Mouse (Mus musculus): ENCODE measurements around the gene Stom. TPM values are rescaled to one million over a fixed set of nuclear protein-coding genes. Genes with fewer than 3 reads are reported as not detected.

Stom gene
- total RNA-seq, 1 experiment, result 11.6 TPM

- in situ Hi-C loops (cut with MboI; ENCODE audit: low sequenced_read_pairs in 2 of 2, unreplicated experiment in 2 of 2), result no loop called here
- H3K4me3 ChIP-seq (ENCODE audit: insufficient read depth in 1 of 2, low read depth in 1 of 2, low read length in 2 of 2, poor library complexity in 1 of 2, severe bottlenecking in 1 of 2), result no peak overlapping the region
- TF ChIP-seq HCFC1 (IDR thresholded peaks at IDR 0.05; ENCODE audit: borderline replicate concordance, insufficient read depth, low read length), result no peak
- H3K36me3 ChIP-seq (ENCODE audit: control insufficient read depth, insufficient read depth, low read length, poor library complexity, severe bottlenecking), result no peaks in the 10 kb centered on the region; the same call in 1 of the 2 replicates
- no peak overlapping the region for H3K9ac ChIP-seq (ENCODE audit: insufficient read depth, low read depth, low read length, poor library complexity, severe bottlenecking)
- no peak overlapping the region for H3K27ac ChIP-seq (ENCODE audit: insufficient read depth, low read depth, low read length, poor library complexity, severe bottlenecking)
- no peak for DNase-seq (ENCODE audit: low read depth, low spot score)
- H3K4me1 ChIP-seq (ENCODE audit: control insufficient read depth in 2 of 2, insufficient read depth in 2 of 2, low read length in 2 of 2, poor library complexity in 1 of 2), result 0 out of 4 replicates have a peak, but pooled peaks cover 0 to 2% of the 10 kb centered on the region in 2 experiments
- no peaks in the 10 kb centered on the region for H3K9me3 ChIP-seq (ENCODE audit: control insufficient read depth, insufficient read depth, low read depth, low read length)
Measured at GRCm38 (mm10) chr2:35318405-35318804, 18.4 kb downstream of the Stom start.

- no peak for DNase-seq (ENCODE audit: low read depth, low spot score)
- in situ Hi-C loops (cut with MboI; ENCODE audit: low sequenced_read_pairs in 2 of 2, unreplicated experiment in 2 of 2), result no loop called here
- H3K27ac ChIP-seq (ENCODE audit: insufficient read depth, low read depth, low read length, poor library complexity, severe bottlenecking), result no peak overlapping the region
- H3K9ac ChIP-seq (ENCODE audit: insufficient read depth, low read depth, low read length, poor library complexity, severe bottlenecking), result no peak overlapping the region
- 0 out of 4 replicates have a peak, but pooled peaks cover 0 to 2% of the 10 kb centered on the region in 2 experiments for H3K4me1 ChIP-seq (ENCODE audit: control insufficient read depth in 2 of 2, insufficient read depth in 2 of 2, low read length in 2 of 2, poor library complexity in 1 of 2)
- H3K36me3 ChIP-seq (ENCODE audit: control insufficient read depth, insufficient read depth, low read length, poor library complexity, severe bottlenecking), result no peaks in the 10 kb centered on the region; the same call in 1 of the 2 replicates
- no peaks in the 10 kb centered on the region for H3K9me3 ChIP-seq (ENCODE audit: control insufficient read depth, insufficient read depth, low read depth, low read length)
- no peak for TF ChIP-seq ZNF384 (IDR thresholded peaks at IDR 0.05; ENCODE audit: low read depth, low read length)
- no peak for TF ChIP-seq ZC3H11A (IDR thresholded peaks at IDR 0.05; ENCODE audit: borderline replicate concordance, low read depth, low read length)
- no peak for TF ChIP-seq CHD2 (IDR thresholded peaks at IDR 0.05; ENCODE audit: low read depth, low read length)
- TF ChIP-seq HCFC1 (IDR thresholded peaks at IDR 0.05; ENCODE audit: borderline replicate concordance, insufficient read depth, low read length), result no peak
- TF ChIP-seq MAFK (IDR thresholded peaks at IDR 0.05; ENCODE audit: insufficient read depth, low read depth, low read length), result no peak
- no peak overlapping the region for H3K4me3 ChIP-seq (ENCODE audit: insufficient read depth in 1 of 2, low read depth in 1 of 2, low read length in 2 of 2, poor library complexity in 1 of 2, severe bottlenecking in 1 of 2)
Measured at GRCm38 (mm10) chr2:35317604-35318003, 19.2 kb downstream of the Stom start.

- in situ Hi-C loops (cut with MboI; ENCODE audit: low sequenced_read_pairs in 2 of 2, unreplicated experiment in 2 of 2), result no loop called here
- H3K27ac ChIP-seq (ENCODE audit: insufficient read depth, low read depth, low read length, poor library complexity, severe bottlenecking), result no peak overlapping the region
- no peaks in the 10 kb centered on the region for H3K36me3 ChIP-seq (ENCODE audit: control insufficient read depth, insufficient read depth, low read length, poor library complexity, severe bottlenecking)
- no peak overlapping the region for H3K4me3 ChIP-seq (ENCODE audit: insufficient read depth in 1 of 2, low read depth in 1 of 2, low read length in 2 of 2, poor library complexity in 1 of 2, severe bottlenecking in 1 of 2)
- DNase-seq (ENCODE audit: low read depth, low spot score), result no peak
- H3K4me1 ChIP-seq (ENCODE audit: control insufficient read depth in 2 of 2, insufficient read depth in 2 of 2, low read length in 2 of 2, poor library complexity in 1 of 2), result no peaks in the 10 kb centered on the region
- no peak overlapping the region for H3K9ac ChIP-seq (ENCODE audit: insufficient read depth, low read depth, low read length, poor library complexity, severe bottlenecking)
- no peak for TF ChIP-seq CHD2 (IDR thresholded peaks at IDR 0.05; ENCODE audit: low read depth, low read length)
- no peak for TF ChIP-seq ZNF384 (IDR thresholded peaks at IDR 0.05; ENCODE audit: low read depth, low read length)
- TF ChIP-seq HCFC1 (IDR thresholded peaks at IDR 0.05; ENCODE audit: borderline replicate concordance, insufficient read depth, low read length), result no peak
- no peak for TF ChIP-seq MAFK (IDR thresholded peaks at IDR 0.05; ENCODE audit: insufficient read depth, low read depth, low read length)
- TF ChIP-seq ZC3H11A (IDR thresholded peaks at IDR 0.05; ENCODE audit: borderline replicate concordance, low read depth, low read length), result no peak
- no peaks in the 10 kb centered on the region for H3K9me3 ChIP-seq (ENCODE audit: control insufficient read depth, insufficient read depth, low read depth, low read length)
Measured at GRCm38 (mm10) chr2:35314300-35314699, 22.5 kb downstream of the Stom start.

GRCm38 (mm10) chr2:35309906-35310493, 26.8 kb downstream of the Stom start:
- in situ Hi-C loops (cut with MboI; ENCODE audit: low sequenced_read_pairs in 2 of 2, unreplicated experiment in 2 of 2), result no loop called here
- TF ChIP-seq MAFK (IDR thresholded peaks at IDR 0.05; ENCODE audit: insufficient read depth, low read depth, low read length) (no peak), ZC3H11A (IDR thresholded peaks at IDR 0.05; ENCODE audit: borderline replicate concordance, low read depth, low read length) (no peak), CHD2 (IDR thresholded peaks at IDR 0.05; ENCODE audit: low read depth, low read length) (no peak), HCFC1 (IDR thresholded peaks at IDR 0.05; ENCODE audit: borderline replicate concordance, insufficient read depth, low read length) (no peak), ZNF384 (IDR thresholded peaks at IDR 0.05; ENCODE audit: low read depth, low read length) (no peak)

GRCm38 (mm10) chr2:35308166-35308565, 28.6 kb downstream of the Stom start:
- in situ Hi-C loops (cut with MboI; ENCODE audit: low sequenced_read_pairs in 2 of 2, unreplicated experiment in 2 of 2), result no loop called here
- no peak for TF ChIP-seq MAFK (IDR thresholded peaks at IDR 0.05; ENCODE audit: insufficient read depth, low read depth, low read length)
- no peak for TF ChIP-seq HCFC1 (IDR thresholded peaks at IDR 0.05; ENCODE audit: borderline replicate concordance, insufficient read depth, low read length)
- TF ChIP-seq CHD2 (IDR thresholded peaks at IDR 0.05; ENCODE audit: low read depth, low read length), result no peak
- TF ChIP-seq ZNF384 (IDR thresholded peaks at IDR 0.05; ENCODE audit: low read depth, low read length), result no peak
- no peak for TF ChIP-seq ZC3H11A (IDR thresholded peaks at IDR 0.05; ENCODE audit: borderline replicate concordance, low read depth, low read length)
- no peaks in the 10 kb centered on the region for H3K36me3 ChIP-seq (ENCODE audit: control insufficient read depth, insufficient read depth, low read length, poor library complexity, severe bottlenecking)
- no peaks in the 10 kb centered on the region for H3K9me3 ChIP-seq (ENCODE audit: control insufficient read depth, insufficient read depth, low read depth, low read length)
- no peak for DNase-seq (ENCODE audit: low read depth, low spot score)
- H3K4me1 ChIP-seq (ENCODE audit: control insufficient read depth in 2 of 2, insufficient read depth in 2 of 2, low read length in 2 of 2, poor library complexity in 1 of 2), result no peaks in the 10 kb centered on the region
- no peak overlapping the region for H3K9ac ChIP-seq (ENCODE audit: insufficient read depth, low read depth, low read length, poor library complexity, severe bottlenecking)
- no peak overlapping the region for H3K27ac ChIP-seq (ENCODE audit: insufficient read depth, low read depth, low read length, poor library complexity, severe bottlenecking)
- H3K4me3 ChIP-seq (ENCODE audit: insufficient read depth in 1 of 2, low read depth in 1 of 2, low read length in 2 of 2, poor library complexity in 1 of 2, severe bottlenecking in 1 of 2), result no peak overlapping the region

More at GRCm38 (mm10) chr2:35309906-35310493, 26.8 kb downstream of the Stom start:
- Histone ChIP-seq H3K4me1 (ENCODE audit: control insufficient read depth in 2 of 2, insufficient read depth in 2 of 2, low read length in 2 of 2, poor library complexity in 1 of 2) (no peaks in the 10 kb centered on the region), H3K9me3 (ENCODE audit: control insufficient read depth, insufficient read depth, low read depth, low read length) (no peaks in the 10 kb centered on the region), H3K9ac (ENCODE audit: insufficient read depth, low read depth, low read length, poor library complexity, severe bottlenecking) (no peak overlapping the region), H3K36me3 (ENCODE audit: control insufficient read depth, insufficient read depth, low read length, poor library complexity, severe bottlenecking) (no peaks in the 10 kb centered on the region), H3K4me3 (ENCODE audit: insufficient read depth in 1 of 2, low read depth in 1 of 2, low read length in 2 of 2, poor library complexity in 1 of 2, severe bottlenecking in 1 of 2) (no peak overlapping the region), H3K27ac (ENCODE audit: insufficient read depth, low read depth, low read length, poor library complexity, severe bottlenecking) (no peak overlapping the region)
- no peak for DNase-seq (ENCODE audit: low read depth, low spot score)
